Mouse (Mus musculus) heart, postnatal 0 days (tissue): ENCODE measurements around the gene Mta2.

Source experiments
- CTCF ChIP-seq: IDR thresholded peaks from 2 replicates; pipeline ENCODE4 v1.5.1; 2016; ENCODE audit warnings: antibody characterized with exemption, control low read depth, low read depth
- EP300 ChIP-seq: IDR thresholded peaks from 2 replicates; pipeline ENCODE4 v1.6.1; 2016; ENCODE audit warnings: antibody characterized with exemption, low read depth

- no peak for TF ChIP-seq CTCF
- no peak for TF ChIP-seq EP300
These were observed 56.9 kb downstream of the Mta2 start for GRCm38 (mm10) chr19:8998546-8998945.
